Mouse (Mus musculus) lung, adult 2 months (tissue): Measurements from ENCODE around the gene Slit3.

Source experiments
- CTCF ChIP-seq: fragments of 200-500 bp; IDR thresholded peaks from 2 replicates; pipeline ENCODE4 v1.5.1; 2011; ENCODE audit warnings: mild to moderate bottlenecking, low read length, control low read depth; ENCODE audit not compliant: insufficient read depth
- POLR2A ChIP-seq: fragments of 200-500 bp; IDR thresholded peaks from 2 replicates; pipeline ENCODE4 v1.6.1; 2011; ENCODE audit warnings: low read depth, mild to moderate bottlenecking, control low read depth, low read length, borderline replicate concordance; ENCODE audit errors: extremely low read depth

DNA sequence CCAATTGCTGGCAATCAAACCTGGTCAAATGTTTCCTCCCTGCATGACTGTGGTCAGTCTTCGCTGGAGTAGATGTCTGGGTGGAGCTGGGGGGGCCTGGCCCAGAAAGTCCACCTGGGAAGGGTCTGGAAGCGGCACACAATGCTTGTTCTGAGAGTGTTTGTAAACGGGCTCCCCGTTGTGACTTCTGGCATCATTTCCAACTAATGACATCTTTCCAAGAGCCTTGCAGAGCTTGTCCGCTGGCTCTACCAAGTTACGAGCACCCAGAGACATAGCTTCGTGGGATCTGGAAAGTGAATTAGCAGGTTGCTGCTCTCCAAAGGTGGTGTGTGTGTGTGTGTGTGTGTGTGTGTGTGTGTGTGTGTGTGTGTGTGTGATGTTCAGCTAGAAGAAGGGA lies 268.3 kb downstream of the Slit3 start:
- TF ChIP-seq CTCF (no peak), POLR2A (no peak)
